Mouse (Mus musculus) heart, embryonic 13.5 days (tissue): ENCODE measurements at regions not wholly inside any gene's neighbourhood (a gene's known extent, or its start where the extent isn't known, plus 50 kb on each side); places are given as distances from the start of the nearest gene placed in this dataset.
A peak's percentile ranks its signal among the peaks of the same experiment; 100 is the strongest.
"Not testable (repeated sequence)": the region's sequence is repeated elsewhere in the genome, so short reads cannot be mapped to it uniquely, and the experiment has no call there.

Experiments
- ATAC-seq: fragments of 200-750 bp; cut with Nextera tagmentation; 2 replicates; pipeline ENCODE4 v1.8.0; 2017; ENCODE audit warnings: moderate TSS enrichment; ENCODE audit not compliant: insufficient number of reproducible peaks, low FRiP score, low TSS enrichment; ENCODE audit errors: extremely low read depth
- H3K27ac ChIP-seq: fragments of 300-500 bp; sonication (generic); replicated peaks from 2 replicates; pipeline ENCODE4 v1.5.1; 2015; ENCODE audit warnings: moderate library complexity, mild to moderate bottlenecking, inconsistent platforms
- H3K27me3 ChIP-seq: fragments of 300-500 bp; sonication (generic); replicated peaks from 2 replicates; pipeline ENCODE4 v1.6.1; 2015; ENCODE audit warnings: mild to moderate bottlenecking, inconsistent platforms
- H3K36me3 ChIP-seq: fragments of 300-500 bp; sonication (generic); 2 replicates; pipeline ENCODE4 v1.6.1; 2015; ENCODE audit warnings: mild to moderate bottlenecking, inconsistent platforms
- H3K4me1 ChIP-seq: fragments of 300-500 bp; sonication (generic); 2 replicates; pipeline ENCODE4 v1.6.1; 2015; ENCODE audit warnings: inconsistent platforms
- H3K4me2 ChIP-seq: fragments of 300-500 bp; sonication (generic); 2 replicates; pipeline ENCODE4 v1.6.1; 2015; ENCODE audit warnings: inconsistent platforms, mild to moderate bottlenecking, moderate library complexity
- H3K4me3 ChIP-seq: fragments of 300-500 bp; sonication (generic); 2 replicates; pipeline ENCODE4 v1.5.1; 2015; ENCODE audit warnings: moderate library complexity, mild to moderate bottlenecking, inconsistent platforms
- H3K9ac ChIP-seq: fragments of 300-500 bp; sonication (generic); 2 replicates; pipeline ENCODE4 v1.6.1; 2015; ENCODE audit warnings: inconsistent platforms, mild to moderate bottlenecking, moderate library complexity
- H3K9me3 ChIP-seq: fragments of 300-500 bp; sonication (generic); 2 replicates; pipeline ENCODE4 v1.6.1; 2016; ENCODE audit warnings: inconsistent platforms
- WGBS: fragments of 180-500 bp; shearing (Covaris S2); methylation state at CpG from one replicate; pipeline ENCODE4 v1.1.7; 2015; ENCODE audit warnings: mixed read lengths; 5-methylcytosine and 5-hydroxymethylcytosine counted together

GRCm38 (mm10) chr4:44424831-44425704 is 124.4 kb downstream of the Melk start:
- no peak overlapping the region for H3K27ac ChIP-seq
- no peaks in the 10 kb centered on the region for H3K36me3 ChIP-seq
- H3K4me2 ChIP-seq: peak overlapping the region; percentile 83
- H3K4me1 ChIP-seq: peaks cover 6% of the 10 kb centered on the region
- peak overlapping the region; percentile 66 for H3K9ac ChIP-seq
- peak overlapping the region; percentile 55 for H3K4me3 ChIP-seq
- peaks cover 93% of the 10 kb centered on the region for H3K27me3 ChIP-seq
- H3K9me3 ChIP-seq: no peaks in the 10 kb centered on the region
- under 1% methylated on average over 56 of the region's 56 CpGs for WGBS
- no peak for ATAC-seq

DNA sequence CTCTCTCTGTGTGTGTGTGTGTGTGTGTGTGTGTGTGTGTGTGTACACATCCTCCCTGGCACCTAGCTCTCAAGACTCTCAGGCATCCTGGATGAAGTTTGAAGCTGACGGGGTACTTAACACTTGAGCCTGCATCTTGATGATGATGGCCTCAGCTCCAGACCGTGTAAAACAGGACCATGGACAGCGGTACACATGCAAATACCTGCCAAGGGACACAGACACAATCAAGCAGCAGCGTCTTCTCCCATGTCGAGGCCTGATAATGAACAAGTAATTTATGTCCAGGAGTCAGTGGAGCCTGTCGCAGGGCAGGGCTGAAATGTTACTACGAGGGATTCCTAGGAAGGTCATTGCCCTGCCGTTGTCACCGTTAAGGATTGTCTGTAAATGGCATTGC is 133.9 kb downstream of the Melk start:
- Histone ChIP-seq H3K9ac (no peak overlapping the region), H3K27me3 (peaks cover 12% of the 10 kb centered on the region), H3K4me3 (no peak overlapping the region), H3K4me1 (no peaks in the 10 kb centered on the region), H3K36me3 (no peaks in the 10 kb centered on the region), H3K27ac (no peak overlapping the region), H3K9me3 (no peaks in the 10 kb centered on the region), H3K4me2 (no peak overlapping the region)
- no peak for ATAC-seq
- 31% methylated on average over 9 of the region's 9 CpGs for WGBS

DNA sequence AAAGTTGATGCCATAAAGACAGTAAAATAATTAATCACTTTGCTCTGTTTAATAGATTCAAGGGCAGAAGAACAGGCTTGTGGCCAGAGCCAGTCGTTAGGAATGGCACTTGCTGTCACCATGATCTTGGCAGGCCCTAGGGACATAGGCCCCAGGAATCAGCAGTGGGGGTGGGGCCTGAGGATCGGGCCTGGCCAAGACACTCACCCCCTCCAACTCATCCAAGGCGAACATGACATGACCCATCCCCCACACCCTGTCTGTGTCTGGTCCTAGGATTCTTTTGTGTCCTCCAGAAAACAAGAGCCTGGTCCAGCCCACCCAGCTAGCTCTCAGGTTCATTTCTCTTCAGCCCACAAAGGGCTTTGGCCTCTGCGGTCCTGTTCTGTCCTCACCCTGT is 144.8 kb downstream of the Melk start:
- ATAC-seq: no peak
- 35% methylated on average over 4 of the region's 4 CpGs for WGBS
- Histone ChIP-seq H3K4me3 (no peak overlapping the region), H3K27ac (no peak overlapping the region), H3K9ac (no peak overlapping the region), H3K27me3 (0 out of 2 replicates have a peak, but pooled peaks cover 6% of the 10 kb centered on the region), H3K36me3 (no peaks in the 10 kb centered on the region), H3K4me2 (no peak overlapping the region), H3K9me3 (no peaks in the 10 kb centered on the region), H3K4me1 (no peaks in the 10 kb centered on the region)

GRCm38 (mm10) chr4:44450881-44451532 is 150.3 kb downstream of the Melk start:
- Histone ChIP-seq H3K4me2 (no peak overlapping the region), H3K9ac (no peak overlapping the region), H3K4me3 (no peak overlapping the region), H3K27me3 (peaks cover 3% of the 10 kb centered on the region; the same call in 1 of the 2 replicates), H3K27ac (no peak overlapping the region), H3K9me3 (no peaks in the 10 kb centered on the region), H3K36me3 (no peaks in the 10 kb centered on the region), H3K4me1 (no peaks in the 10 kb centered on the region)
- WGBS: 61% methylated on average over 10 of the region's 10 CpGs
- no peak for ATAC-seq

DNA sequence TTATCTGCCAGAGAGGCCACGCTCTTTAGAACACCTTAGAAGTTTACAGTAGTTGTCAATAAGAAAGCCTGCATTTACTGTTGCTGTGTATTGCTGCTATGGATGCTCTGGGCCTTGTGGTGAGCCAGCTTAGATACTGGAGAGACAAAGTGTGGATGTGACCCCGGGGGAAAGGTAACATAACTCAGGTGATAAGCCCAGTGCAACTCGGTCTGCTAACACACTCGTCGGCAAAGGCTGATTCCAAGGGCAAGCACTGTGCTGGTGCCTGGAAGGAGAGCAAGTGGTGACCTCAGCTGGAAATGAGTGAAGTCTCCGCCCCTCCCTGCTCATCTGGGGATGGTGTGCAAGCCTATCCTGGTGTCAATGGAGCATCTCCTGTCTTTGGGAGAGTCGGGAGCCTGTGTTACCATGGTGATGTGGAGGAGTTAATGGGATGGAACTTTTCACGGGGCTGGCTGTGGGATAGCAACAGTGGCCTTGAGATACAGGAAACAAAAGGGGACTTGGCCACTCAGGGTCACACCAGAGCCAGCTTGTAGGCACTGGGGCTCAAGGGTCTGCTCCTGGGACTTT is 151.5 kb downstream of the Melk start:
- 43% methylated on average over 8 of the region's 8 CpGs for WGBS

GRCm38 (mm10) chr4:44453552-44453951 is 152.9 kb downstream of the Melk start:
- no peak overlapping the region for H3K27ac ChIP-seq
- no peaks in the 10 kb centered on the region for H3K36me3 ChIP-seq
- no peak overlapping the region for H3K4me2 ChIP-seq
- no peak overlapping the region for H3K9ac ChIP-seq
- H3K4me1 ChIP-seq: no peaks in the 10 kb centered on the region
- H3K4me3 ChIP-seq: no peak overlapping the region
- 75% methylated on average over 11 of the region's 11 CpGs for WGBS
- no peaks in the 10 kb centered on the region for H3K9me3 ChIP-seq
- H3K27me3 ChIP-seq: peaks cover 3% of the 10 kb centered on the region; the same call in 1 of the 2 replicates
- ATAC-seq: no peak

More for the DNA sequence above, 151.5 kb downstream of the Melk start:
- H3K27me3 ChIP-seq: peaks cover 3% of the 10 kb centered on the region; the same call in 1 of the 2 replicates
- H3K36me3 ChIP-seq: no peaks in the 10 kb centered on the region
- H3K27ac ChIP-seq: no peak overlapping the region
- no peaks in the 10 kb centered on the region for H3K9me3 ChIP-seq
- ATAC-seq: no peak
- no peak overlapping the region for H3K4me3 ChIP-seq
- H3K4me1 ChIP-seq: no peaks in the 10 kb centered on the region
- no peak overlapping the region for H3K4me2 ChIP-seq
- H3K9ac ChIP-seq: no peak overlapping the region

DNA sequence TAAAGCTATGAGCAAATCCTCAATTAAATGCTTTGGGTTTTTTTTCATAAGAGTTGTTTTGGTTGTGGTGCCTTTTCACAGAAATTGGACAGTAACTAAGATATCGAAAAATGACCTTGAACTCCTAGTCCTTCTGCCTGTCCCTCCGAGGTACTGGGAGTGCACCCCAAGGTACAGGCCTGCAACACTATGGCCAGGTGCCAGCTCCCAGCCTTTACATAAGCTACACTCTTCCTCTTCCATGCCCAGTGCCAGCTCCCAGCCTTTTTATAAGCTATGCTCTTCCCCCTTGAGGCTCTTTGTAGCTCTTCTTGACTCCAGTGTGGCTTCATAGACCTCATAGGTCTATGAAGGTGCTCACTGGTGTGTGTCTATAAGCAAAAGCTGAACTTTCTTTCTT is 155.2 kb downstream of the Melk start:
- Histone ChIP-seq H3K9me3 (no peaks in the 10 kb centered on the region), H3K27ac (no peak overlapping the region), H3K27me3 (peaks cover 3% of the 10 kb centered on the region; the same call in 1 of the 2 replicates), H3K4me2 (no peak overlapping the region), H3K36me3 (no peaks in the 10 kb centered on the region), H3K4me1 (no peaks in the 10 kb centered on the region), H3K4me3 (no peak overlapping the region), H3K9ac (no peak overlapping the region)
- 72% methylated on average over 2 of the region's 2 CpGs for WGBS
- ATAC-seq: no peak

GRCm38 (mm10) chr4:44473511-44473910 is 172.8 kb downstream of the Melk start:
- WGBS: 75% methylated on average over 21 of the region's 21 CpGs
- H3K4me2 ChIP-seq, H3K4me1 ChIP-seq, H3K27me3 ChIP-seq, H3K9me3 ChIP-seq, ATAC-seq, H3K9ac ChIP-seq, H3K27ac ChIP-seq, H3K36me3 ChIP-seq, H3K4me3 ChIP-seq: not testable (repeated sequence)
